Mouse (Mus musculus): ENCODE measurements around the gene Hcrtr1. TPM values are rescaled to one million over a fixed set of nuclear protein-coding genes. Genes with fewer than 3 reads are reported as not detected.

The Hcrtr1 gene
- polyA plus RNA-seq, 1 experiment from 2014 or later, result 0.49 TPM

DNA sequence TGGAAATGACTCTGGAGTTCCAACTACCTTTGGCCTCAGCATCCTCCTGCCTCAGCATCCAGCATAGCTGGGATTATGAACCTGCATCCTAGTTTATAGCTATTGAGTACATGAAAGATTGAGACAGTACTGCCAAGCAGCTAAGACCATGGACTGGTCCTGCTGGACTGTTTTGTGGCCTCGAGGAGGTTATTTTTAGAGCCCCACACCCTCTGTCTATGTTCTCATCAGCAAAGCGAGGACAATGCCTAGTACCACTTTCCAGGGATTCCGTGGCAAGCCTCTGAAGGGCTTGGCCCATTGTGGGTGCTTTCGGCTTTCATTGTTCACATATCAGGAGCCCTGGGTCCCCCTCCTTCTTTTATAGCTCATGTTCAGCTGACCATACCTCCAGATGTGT is 31.2 kb upstream of the Hcrtr1 start:
- H3K4me2 ChIP-seq (ENCODE audit: low read depth, low read length), result no peak overlapping the region
- peaks cover 70% of the 10 kb centered on the region for H3K4me1 ChIP-seq (ENCODE audit: control insufficient read depth, insufficient read depth, low read length)
- H3K36me3 ChIP-seq (ENCODE audit: control insufficient read depth, insufficient read depth, low read length), result no peaks in the 10 kb centered on the region
- WGBS, result 77% methylated on average over 4 of the region's 4 CpGs
- no peak overlapping the region for H3K27ac ChIP-seq (ENCODE audit: low read length)
- H3K4me3 ChIP-seq (replicated peaks; ENCODE audit: low read length), result no peak overlapping the region
- H3K27me3 ChIP-seq (ENCODE audit: control insufficient read depth, insufficient read depth, low read length), result no peaks in the 10 kb centered on the region
- no peaks in the 10 kb centered on the region for H3K9me3 ChIP-seq (replicated peaks; ENCODE audit: control insufficient read depth, low read length)
- no peak for ATAC-seq (ENCODE audit: insufficient read depth, low FRiP score)
- no peak overlapping the region for H3K9ac ChIP-seq (ENCODE audit: low read length)

DNA sequence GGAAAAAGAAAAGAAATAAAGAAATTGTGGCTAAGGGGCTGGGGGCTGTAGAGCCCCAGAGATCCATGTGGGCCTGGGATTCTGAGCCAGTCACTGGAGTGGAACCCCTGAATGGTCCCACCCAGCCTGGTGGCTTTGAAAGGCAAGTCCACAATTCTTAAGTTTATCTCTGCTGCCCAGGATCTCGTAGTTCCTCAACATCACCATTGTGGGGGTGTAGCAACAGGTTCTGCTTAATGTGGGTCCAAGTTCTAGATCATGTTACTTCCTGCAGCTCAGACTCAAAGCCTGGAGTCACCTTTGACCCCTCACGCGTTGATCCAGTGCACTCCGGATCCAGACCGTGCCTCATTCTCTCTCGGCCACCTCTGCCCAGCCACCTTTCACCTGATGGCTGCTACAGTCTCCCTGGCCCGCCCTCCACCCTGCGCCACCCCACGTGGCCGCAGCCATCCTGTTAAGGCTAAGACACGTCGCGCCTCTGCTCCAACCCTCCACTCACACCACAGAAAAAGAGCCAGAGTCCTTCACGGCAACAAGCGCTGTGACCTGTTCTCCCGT is 30.3 kb upstream of the Hcrtr1 start:
- no peaks in the 10 kb centered on the region for H3K9me3 ChIP-seq (replicated peaks; ENCODE audit: control insufficient read depth, low read length)
- 76% methylated on average over 16 of the region's 16 CpGs for WGBS
- H3K27me3 ChIP-seq (ENCODE audit: control insufficient read depth, insufficient read depth, low read length), result no peaks in the 10 kb centered on the region
- no peak overlapping the region for H3K4me2 ChIP-seq (ENCODE audit: low read depth, low read length)
- H3K36me3 ChIP-seq (ENCODE audit: control insufficient read depth, insufficient read depth, low read length), result no peaks in the 10 kb centered on the region
- no peak overlapping the region for H3K27ac ChIP-seq (ENCODE audit: low read length)
- no peak overlapping the region for H3K9ac ChIP-seq (ENCODE audit: low read length)
- no peak overlapping the region for H3K4me3 ChIP-seq (replicated peaks; ENCODE audit: low read length)
- ATAC-seq (ENCODE audit: insufficient read depth, low FRiP score), result no peak
- peaks cover 61% of the 10 kb centered on the region for H3K4me1 ChIP-seq (ENCODE audit: control insufficient read depth, insufficient read depth, low read length)

DNA sequence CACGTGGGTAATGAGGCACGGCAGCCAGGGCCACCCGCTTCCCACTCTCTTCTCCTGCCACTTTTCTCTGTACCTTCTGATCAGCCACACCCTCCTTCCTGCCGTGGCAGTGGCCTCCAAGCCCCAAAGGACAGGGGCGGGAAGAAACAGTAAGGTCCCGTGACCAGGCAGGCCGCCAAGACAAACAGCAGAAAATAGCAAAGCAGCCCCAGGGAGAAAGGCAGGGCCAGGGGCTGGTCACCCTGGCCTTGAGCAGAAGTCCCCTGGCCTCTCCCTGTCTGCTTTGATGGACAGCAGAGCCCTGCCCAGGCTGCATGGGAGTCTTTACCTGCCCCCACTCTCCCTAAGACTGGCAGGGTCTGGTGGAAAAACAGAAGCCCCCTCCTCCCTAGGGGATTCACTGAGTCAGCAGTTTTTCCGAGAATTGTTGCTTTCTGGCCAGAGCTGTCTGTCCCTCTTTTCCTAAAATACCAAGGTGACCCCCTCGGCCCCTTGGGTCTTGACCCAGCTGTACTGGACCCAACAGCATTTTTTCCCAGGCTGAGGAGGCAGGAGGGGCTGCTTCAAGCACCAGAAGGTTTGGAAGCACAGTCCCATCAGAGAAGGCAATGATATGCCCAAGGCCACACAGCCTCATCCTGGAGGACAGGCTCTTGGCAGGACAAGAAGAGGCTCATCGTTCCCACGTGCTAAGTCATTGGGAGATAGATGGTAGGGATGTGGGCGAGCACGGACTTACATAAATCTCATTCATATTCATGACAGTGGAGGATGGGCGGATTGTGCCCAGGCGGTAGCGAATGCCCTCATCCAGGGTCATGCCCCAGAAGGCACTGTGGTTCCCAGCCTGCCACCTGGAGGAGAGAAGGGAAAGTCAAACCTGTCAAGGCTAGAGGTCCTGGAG is 29.4 kb upstream of the Hcrtr1 start:
- H3K9me3 ChIP-seq (replicated peaks; ENCODE audit: control insufficient read depth, low read length), result no peaks in the 10 kb centered on the region
- ATAC-seq (ENCODE audit: insufficient read depth, low FRiP score), result peak; percentile 77
- peaks cover 60% of the 10 kb centered on the region for H3K4me1 ChIP-seq (ENCODE audit: control insufficient read depth, insufficient read depth, low read length)
- H3K27me3 ChIP-seq (ENCODE audit: control insufficient read depth, insufficient read depth, low read length), result no peaks in the 10 kb centered on the region
- 39% methylated on average over 16 of the region's 16 CpGs for WGBS
- H3K36me3 ChIP-seq (ENCODE audit: control insufficient read depth, insufficient read depth, low read length), result no peaks in the 10 kb centered on the region
- H3K4me2 ChIP-seq (ENCODE audit: low read depth, low read length), result peak overlapping the region; percentile 40; the same call in 1 of the 2 replicates
- no peak overlapping the region for H3K4me3 ChIP-seq (replicated peaks; ENCODE audit: low read length)
- H3K9ac ChIP-seq (ENCODE audit: low read length), result peak overlapping the region; percentile 49; the same call in 1 of the 2 replicates
- peak overlapping the region; percentile 85 for H3K27ac ChIP-seq (ENCODE audit: low read length)

DNA sequence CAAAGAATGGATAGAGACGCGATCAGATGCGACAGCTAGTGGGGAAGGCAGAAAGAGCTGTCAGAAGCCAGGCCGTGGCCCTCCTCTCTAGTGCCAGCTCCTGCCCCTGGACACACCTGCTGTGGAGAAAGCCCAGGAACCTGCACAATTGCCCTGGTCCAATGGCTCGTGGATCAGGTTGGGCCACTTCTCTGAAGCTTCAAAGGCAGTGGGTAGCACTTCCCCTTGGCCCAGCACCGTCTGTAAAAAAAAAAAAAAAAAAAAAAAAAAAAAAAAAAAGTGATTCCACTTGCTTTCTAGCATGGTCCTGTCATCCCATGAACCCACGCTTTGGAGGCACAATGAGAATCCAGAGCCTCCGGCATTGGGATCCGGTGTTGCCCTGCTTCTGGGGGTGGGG is 28.7 kb upstream of the Hcrtr1 start:
- Histone ChIP-seq H3K4me2 (ENCODE audit: low read depth, low read length) (peak overlapping the region; percentile 40), H3K4me1 (ENCODE audit: control insufficient read depth, insufficient read depth, low read length) (peaks cover 62% of the 10 kb centered on the region), H3K9me3 (replicated peaks; ENCODE audit: control insufficient read depth, low read length) (no peaks in the 10 kb centered on the region), H3K4me3 (replicated peaks; ENCODE audit: low read length) (no peak overlapping the region), H3K27ac (ENCODE audit: low read length) (peak overlapping the region; percentile 85), H3K36me3 (ENCODE audit: control insufficient read depth, insufficient read depth, low read length) (no peaks in the 10 kb centered on the region), H3K9ac (ENCODE audit: low read length) (peak overlapping the region; percentile 49; the same call in 1 of the 2 replicates), H3K27me3 (ENCODE audit: control insufficient read depth, insufficient read depth, low read length) (no peaks in the 10 kb centered on the region)
- ATAC-seq (ENCODE audit: insufficient read depth, low FRiP score), result no peak
- WGBS, result 28% methylated on average over 9 of the region's 9 CpGs

DNA sequence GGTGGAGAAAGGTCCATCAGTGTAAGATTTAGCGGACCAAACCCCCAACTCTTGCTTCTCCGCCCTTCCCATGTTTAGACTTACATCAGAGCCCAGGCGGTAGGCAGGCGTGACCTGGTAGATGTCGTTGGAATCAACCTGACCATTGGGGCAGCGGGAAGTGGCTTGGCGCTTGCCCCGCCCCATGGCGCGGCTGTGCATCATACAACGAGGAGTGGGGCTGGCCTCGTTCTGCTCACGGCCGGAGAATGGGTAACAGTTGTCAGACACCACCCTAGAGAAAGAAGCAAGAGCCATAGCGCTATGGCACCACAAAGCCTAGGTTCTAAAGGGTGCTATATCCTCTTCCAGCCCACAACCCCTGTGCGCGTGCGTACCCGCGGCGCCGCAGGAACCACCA is 28.2 kb upstream of the Hcrtr1 start:
- Histone ChIP-seq H3K9ac (ENCODE audit: low read length) (peak overlapping the region; percentile 23; the same call in 1 of the 2 replicates), H3K4me3 (replicated peaks; ENCODE audit: low read length) (no peak overlapping the region), H3K36me3 (ENCODE audit: control insufficient read depth, insufficient read depth, low read length) (no peaks in the 10 kb centered on the region), H3K27me3 (ENCODE audit: control insufficient read depth, insufficient read depth, low read length) (no peaks in the 10 kb centered on the region), H3K9me3 (replicated peaks; ENCODE audit: control insufficient read depth, low read length) (no peaks in the 10 kb centered on the region), H3K4me1 (ENCODE audit: control insufficient read depth, insufficient read depth, low read length) (peaks cover 58% of the 10 kb centered on the region), H3K4me2 (ENCODE audit: low read depth, low read length) (peak overlapping the region; percentile 28), H3K27ac (ENCODE audit: low read length) (peak overlapping the region; percentile 85)
- 58% methylated on average over 22 of the region's 22 CpGs for WGBS
- ATAC-seq (ENCODE audit: insufficient read depth, low FRiP score), result no peak

DNA sequence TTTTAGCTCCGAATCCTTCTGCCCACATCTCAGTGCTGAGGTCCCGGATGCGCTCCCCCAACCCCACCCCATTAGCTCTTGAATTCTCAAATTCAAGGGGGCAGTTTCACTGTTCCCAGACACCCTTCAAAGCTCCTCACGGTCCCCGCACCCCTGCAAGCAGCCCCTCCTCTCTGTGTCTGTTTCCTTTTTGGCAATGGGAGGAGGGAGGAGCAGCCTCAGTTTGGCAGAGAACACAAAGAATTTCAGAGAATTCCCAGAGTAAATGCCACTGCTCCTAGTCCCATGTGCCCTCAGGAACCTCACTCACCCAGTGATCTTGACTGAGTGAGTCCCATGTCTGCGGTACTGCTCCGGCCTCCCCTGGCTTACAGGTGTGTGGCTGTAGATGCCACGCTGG is 27.4 kb upstream of the Hcrtr1 start:
- no peak overlapping the region for H3K4me3 ChIP-seq (replicated peaks; ENCODE audit: low read length)
- no peaks in the 10 kb centered on the region for H3K27me3 ChIP-seq (ENCODE audit: control insufficient read depth, insufficient read depth, low read length)
- WGBS, result 71% methylated on average over 8 of the region's 8 CpGs
- no peak overlapping the region for H3K27ac ChIP-seq (ENCODE audit: low read length)
- no peak overlapping the region; the same call in 1 of the 2 replicates for H3K9ac ChIP-seq (ENCODE audit: low read length)
- no peaks in the 10 kb centered on the region for H3K9me3 ChIP-seq (replicated peaks; ENCODE audit: control insufficient read depth, low read length)
- no peaks in the 10 kb centered on the region for H3K36me3 ChIP-seq (ENCODE audit: control insufficient read depth, insufficient read depth, low read length)
- ATAC-seq (ENCODE audit: insufficient read depth, low FRiP score), result no peak
- H3K4me1 ChIP-seq (ENCODE audit: control insufficient read depth, insufficient read depth, low read length), result peaks cover 50% of the 10 kb centered on the region
- H3K4me2 ChIP-seq (ENCODE audit: low read depth, low read length), result no peak overlapping the region

DNA sequence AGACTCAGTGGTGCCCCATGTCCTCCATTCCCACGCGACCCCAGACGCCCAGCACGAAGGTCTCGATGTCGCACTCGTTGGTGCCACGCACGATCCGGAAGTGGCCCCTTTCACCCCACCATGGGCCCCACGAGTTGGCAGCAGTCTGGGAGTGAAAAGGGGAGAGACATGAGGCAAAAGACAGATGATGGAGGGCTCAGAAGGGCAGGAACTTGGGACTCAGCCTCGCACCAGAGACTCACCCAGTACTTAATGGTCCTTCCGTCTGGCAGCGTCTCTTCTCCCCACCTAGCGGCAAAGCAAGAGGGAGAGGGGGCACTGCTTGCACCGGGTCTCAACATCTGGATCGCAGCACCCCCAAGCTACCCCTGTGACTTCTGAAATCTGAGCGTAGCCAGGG is 26.9 kb upstream of the Hcrtr1 start:
- H3K4me1 ChIP-seq (ENCODE audit: control insufficient read depth, insufficient read depth, low read length), result peaks cover 46% of the 10 kb centered on the region
- no peaks in the 10 kb centered on the region for H3K36me3 ChIP-seq (ENCODE audit: control insufficient read depth, insufficient read depth, low read length)
- no peak overlapping the region for H3K9ac ChIP-seq (ENCODE audit: low read length)
- no peak overlapping the region for H3K27ac ChIP-seq (ENCODE audit: low read length)
- H3K4me2 ChIP-seq (ENCODE audit: low read depth, low read length), result no peak overlapping the region
- WGBS, result 83% methylated on average over 18 of the region's 18 CpGs
- no peaks in the 10 kb centered on the region for H3K27me3 ChIP-seq (ENCODE audit: control insufficient read depth, insufficient read depth, low read length)
- no peak for ATAC-seq (ENCODE audit: insufficient read depth, low FRiP score)
- no peak overlapping the region for H3K4me3 ChIP-seq (replicated peaks; ENCODE audit: low read length)
- no peaks in the 10 kb centered on the region for H3K9me3 ChIP-seq (replicated peaks; ENCODE audit: control insufficient read depth, low read length)

DNA sequence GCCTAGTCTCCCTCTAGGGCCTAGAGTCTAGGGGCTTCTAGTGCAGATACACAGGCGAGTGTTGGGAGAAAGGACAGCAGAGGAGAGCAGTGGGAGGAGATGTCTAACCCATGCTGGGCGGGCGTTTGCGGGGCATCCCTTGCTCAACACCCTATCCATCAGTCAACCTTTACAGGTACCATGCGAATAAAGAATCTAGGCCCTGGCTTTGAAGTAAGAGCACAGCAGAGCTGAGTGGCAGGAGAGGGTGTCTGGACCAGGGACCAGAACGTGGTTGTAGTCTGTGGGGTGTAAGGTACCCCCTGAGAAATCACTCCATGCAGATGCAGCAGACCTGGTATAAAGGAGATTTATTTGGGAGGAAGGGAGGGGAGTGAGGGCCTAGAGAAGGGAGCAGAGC is 25.0 kb upstream of the Hcrtr1 start:
- H3K4me1 ChIP-seq (ENCODE audit: control insufficient read depth, insufficient read depth, low read length), result peaks cover 42% of the 10 kb centered on the region
- ATAC-seq (ENCODE audit: insufficient read depth, low FRiP score), result no peak
- no peaks in the 10 kb centered on the region for H3K27me3 ChIP-seq (ENCODE audit: control insufficient read depth, insufficient read depth, low read length)
- H3K4me3 ChIP-seq (replicated peaks; ENCODE audit: low read length), result no peak overlapping the region
- H3K27ac ChIP-seq (ENCODE audit: low read length), result no peak overlapping the region
- no peaks in the 10 kb centered on the region for H3K36me3 ChIP-seq (ENCODE audit: control insufficient read depth, insufficient read depth, low read length)
- 83% methylated on average over 6 of the region's 6 CpGs for WGBS
- peak overlapping the region; percentile 70 for H3K9ac ChIP-seq (ENCODE audit: low read length)
- H3K4me2 ChIP-seq (ENCODE audit: low read depth, low read length), result no peak overlapping the region
- H3K9me3 ChIP-seq (replicated peaks; ENCODE audit: control insufficient read depth, low read length), result no peaks in the 10 kb centered on the region

DNA sequence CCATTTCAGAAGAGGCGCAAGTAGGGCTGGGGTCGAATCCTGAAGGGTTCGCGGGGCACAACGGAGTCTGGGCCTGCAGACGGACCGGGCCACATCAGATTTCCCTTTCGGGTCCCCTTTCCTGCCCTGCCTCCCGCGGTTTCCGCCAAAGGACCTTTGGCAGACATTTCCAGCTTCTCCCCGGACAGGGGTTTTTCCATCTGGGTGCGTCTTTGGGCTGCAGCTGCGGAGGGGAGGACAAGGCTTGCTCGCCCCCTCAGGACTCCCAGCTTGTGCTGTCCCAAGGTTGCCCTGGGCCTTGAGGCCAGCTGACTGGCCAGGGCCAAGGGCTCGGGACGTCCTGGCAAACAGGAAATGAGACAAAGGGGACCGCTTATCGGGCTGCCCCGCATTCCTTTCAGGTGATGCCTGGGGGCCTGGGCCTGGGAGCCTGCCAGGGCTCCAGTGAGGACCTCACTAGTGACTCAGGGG is 24.3 kb upstream of the Hcrtr1 start:
- peak overlapping the region; percentile 24 for H3K4me3 ChIP-seq (replicated peaks; ENCODE audit: low read length)
- H3K27me3 ChIP-seq (ENCODE audit: control insufficient read depth, insufficient read depth, low read length), result no peaks in the 10 kb centered on the region
- WGBS, result 7% methylated on average over 20 of the region's 20 CpGs
- peak overlapping the region; percentile 62; the same call in 1 of the 2 replicates for H3K27ac ChIP-seq (ENCODE audit: low read length)
- no peaks in the 10 kb centered on the region for H3K9me3 ChIP-seq (replicated peaks; ENCODE audit: control insufficient read depth, low read length)
- H3K4me1 ChIP-seq (ENCODE audit: control insufficient read depth, insufficient read depth, low read length), result peaks cover 35% of the 10 kb centered on the region
- H3K4me2 ChIP-seq (ENCODE audit: low read depth, low read length), result peak overlapping the region; percentile 47
- peak; percentile 12; the same call in 1 of the 2 replicates for ATAC-seq (ENCODE audit: insufficient read depth, low FRiP score)
- H3K36me3 ChIP-seq (ENCODE audit: control insufficient read depth, insufficient read depth, low read length), result no peaks in the 10 kb centered on the region
- peak overlapping the region; percentile 70 for H3K9ac ChIP-seq (ENCODE audit: low read length)

Data from stomach, embryonic 16.5 days (tissue).